Mouse (Mus musculus): ENCODE measurements around the gene Bmp15. TPM values are rescaled to one million over a fixed set of nuclear protein-coding genes. Genes with fewer than 3 reads are reported as not detected.

The Bmp15 gene
- polyA plus RNA-seq (2017; shearing (Covaris generic)): not detected

GRCm38 (mm10) chrX:6320621-6321020, at the start of gene Bmp15:
Bmp15 (minus strand) TSS chrX:6320721.

Other genes starting within 250 kb of the Bmp15 start
- not detected for gene AU022751, start 237.3 kb downstream of the Bmp15 start, polyA plus RNA-seq (2017; shearing (Covaris generic))
- not detected for gene Nudt10, start 147.7 kb downstream of the Bmp15 start, polyA plus RNA-seq (2017; shearing (Covaris generic))
- gene Shroom4, start 79.1 kb upstream of the Bmp15 start, polyA plus RNA-seq (2017; shearing (Covaris generic)): not detected